Mouse (Mus musculus) naive thymus-derived CD4-positive, alpha-beta T cell, adult 5 months (primary cell): ENCODE data around the gene Med23. TPM values are rescaled to one million over a fixed set of nuclear protein-coding genes. Genes with fewer than 3 reads are reported as not detected.

ENCODE experiments used
- polyA plus RNA-seq: library from polyadenylated mRNA; unstranded; fragments of 100-300 nt; shearing (Covaris generic); gene quantifications from one replicate; pipeline ENCODE4 v1.2.1, GENCODE M21; 2017

Med23 gene
- 26.3 TPM for polyA plus RNA-seq

DNA sequence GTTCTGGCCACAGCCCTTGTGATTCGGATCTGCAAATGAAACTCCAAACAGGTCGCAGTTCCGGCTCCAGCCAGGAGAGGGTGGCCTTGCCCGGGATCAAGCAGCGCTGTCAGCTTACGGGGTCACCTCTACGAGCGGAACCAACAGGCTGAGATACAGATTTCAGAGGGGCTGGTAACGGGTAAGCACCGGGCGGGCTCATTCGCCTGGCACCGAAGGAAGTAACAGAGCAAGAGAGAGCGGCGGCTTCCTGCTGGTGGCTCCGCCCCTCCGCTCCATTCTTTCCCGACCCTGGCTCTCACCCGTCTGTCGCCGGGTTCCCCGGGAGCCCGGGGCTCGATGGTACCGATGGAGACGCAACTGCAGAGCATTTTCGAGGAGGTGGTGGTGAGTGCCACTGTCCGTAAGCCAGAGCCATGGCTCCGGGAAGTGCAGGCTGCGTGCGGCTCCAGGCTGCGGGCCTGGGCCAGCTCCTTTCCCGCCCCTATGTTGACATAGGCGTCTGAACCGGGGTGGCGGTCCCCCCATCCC, at the start of gene Med23:
TSS of gene Med23 (plus strand) at position 227 of the 531 bp plus-strand sequence.

GRCm38 (mm10) chr10:24842676-24843075, 27.1 kb upstream of the Med23 start, which contains the start of gene Enpp3:
Gene Enpp3 (minus strand): TSS chr10:24842823.

DNA sequence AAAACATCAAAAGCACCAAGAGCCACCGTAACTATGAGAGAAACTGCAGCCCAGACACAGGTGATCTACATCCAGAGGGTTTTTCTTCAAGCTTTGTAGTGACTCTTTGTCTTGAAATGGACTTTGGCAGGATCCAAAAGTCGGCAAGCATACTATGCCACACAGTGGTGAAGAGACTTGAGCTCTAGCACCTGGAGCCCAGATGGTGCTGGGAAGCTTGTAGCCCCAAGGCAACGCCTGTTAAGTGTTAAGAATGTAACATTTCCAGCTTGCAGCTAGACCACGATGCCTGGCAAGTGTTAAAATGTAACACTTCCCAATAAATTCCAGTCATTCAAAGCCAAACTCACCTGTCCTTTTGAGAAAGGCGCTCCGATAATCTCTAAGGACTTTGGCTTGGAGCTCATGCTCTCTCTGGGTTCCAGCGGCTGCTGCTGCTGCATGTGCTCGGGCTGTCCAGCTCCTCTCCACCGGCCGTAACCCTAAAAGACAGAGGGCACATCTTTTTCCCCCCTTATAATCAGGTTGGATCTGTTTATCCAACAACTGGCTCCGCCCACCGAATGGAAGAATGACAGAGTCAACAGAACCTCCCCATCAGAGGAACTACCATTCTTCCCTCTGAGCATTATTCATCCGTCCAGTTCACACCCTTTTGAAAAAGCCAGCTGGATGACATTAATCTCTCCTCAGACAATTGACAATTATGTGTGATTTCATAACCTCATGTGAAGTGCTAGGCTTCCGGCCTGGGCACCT, 57.4 kb downstream of the Med23 start, which contains the start of gene Arg1:
TSS of gene Arg1 (minus strand) at position 523 of the 759 bp plus-strand sequence.

Other genes starting within 250 kb of the Med23 start
- 14.7 TPM for gene Enpp1, start 157.8 kb upstream of the Med23 start, polyA plus RNA-seq
- 0.15 TPM for gene Enpp3, start 27.2 kb upstream of the Med23 start, polyA plus RNA-seq
- gene Arg1, start 57.5 kb downstream of the Med23 start, polyA plus RNA-seq, result 0.44 TPM